Mouse (Mus musculus) c-Kit-positive CD71-positive TER-119-negative erythroid progenitor cells, embryonic 14.5 days (primary cell): ENCODE measurements around the gene Gng7.
"Not testable (repeated sequence)": the region's sequence is repeated elsewhere in the genome, so short reads cannot be mapped to it uniquely, and the experiment has no call there.

Experiments used
- DNase-seq: peaks from one replicate; pipeline ENCODE4 v3.0.0-alpha.2; 2013; ENCODE audit warnings: low read depth

Gng7 gene

DNA sequence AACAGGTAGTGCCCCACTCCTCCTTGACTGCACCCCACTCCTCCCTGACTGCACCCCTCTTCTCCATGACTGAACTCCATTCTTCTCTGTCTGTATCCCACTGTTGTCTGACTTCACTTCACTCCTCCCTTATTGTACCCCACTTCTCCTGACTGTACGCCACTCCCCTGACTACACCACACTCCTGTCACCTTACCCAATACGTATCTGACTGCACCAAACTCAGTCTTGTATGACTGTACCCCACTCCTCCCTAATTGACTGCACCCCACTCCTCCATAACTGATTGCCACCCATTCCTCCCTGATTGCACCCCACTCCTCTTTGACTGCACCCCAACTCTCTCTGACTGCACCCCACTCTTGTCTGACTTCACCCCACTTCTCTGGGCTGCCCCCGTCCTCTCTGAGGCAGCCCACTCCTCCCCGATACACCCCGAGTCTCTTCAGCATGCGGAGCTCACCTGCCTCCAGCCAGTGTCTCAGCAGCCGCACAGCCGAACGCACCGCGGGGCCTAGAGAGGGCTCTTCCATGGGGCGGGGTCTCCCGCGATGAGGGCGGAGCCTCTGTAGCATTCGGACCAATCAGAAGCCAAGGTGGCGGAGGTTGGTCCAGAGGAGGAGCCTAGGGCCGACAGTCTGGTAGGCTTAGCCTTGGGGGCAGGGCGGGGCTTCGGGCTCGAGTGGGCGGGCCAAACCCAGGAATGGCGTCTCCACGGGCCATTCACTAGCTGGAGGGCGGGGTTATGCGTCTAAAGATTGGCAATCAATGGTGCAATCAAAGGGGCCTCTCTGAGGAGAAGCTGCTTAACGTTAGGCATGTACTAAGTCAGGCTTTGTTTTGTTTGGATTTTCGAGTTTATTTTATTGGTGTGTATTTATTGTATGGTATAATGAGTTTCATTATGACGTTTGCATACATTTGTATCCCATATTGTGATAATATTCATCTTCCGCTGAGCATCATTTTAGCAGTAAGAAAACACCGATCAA is at the start of gene Gng7:
TSS of gene Gng7 (minus strand) at position 553 of the 992 bp plus-strand sequence.
- peak; percentile 95 for DNase-seq

- DNase-seq = not testable (repeated sequence)
Measured at GRCm38 (mm10) chr10:81064519-81064918, 49.8 kb upstream of the Gng7 start.

GRCm38 (mm10) chr10:81062710-81063109 is 48.0 kb upstream of the Gng7 start:
- DNase-seq = no peak

DNA sequence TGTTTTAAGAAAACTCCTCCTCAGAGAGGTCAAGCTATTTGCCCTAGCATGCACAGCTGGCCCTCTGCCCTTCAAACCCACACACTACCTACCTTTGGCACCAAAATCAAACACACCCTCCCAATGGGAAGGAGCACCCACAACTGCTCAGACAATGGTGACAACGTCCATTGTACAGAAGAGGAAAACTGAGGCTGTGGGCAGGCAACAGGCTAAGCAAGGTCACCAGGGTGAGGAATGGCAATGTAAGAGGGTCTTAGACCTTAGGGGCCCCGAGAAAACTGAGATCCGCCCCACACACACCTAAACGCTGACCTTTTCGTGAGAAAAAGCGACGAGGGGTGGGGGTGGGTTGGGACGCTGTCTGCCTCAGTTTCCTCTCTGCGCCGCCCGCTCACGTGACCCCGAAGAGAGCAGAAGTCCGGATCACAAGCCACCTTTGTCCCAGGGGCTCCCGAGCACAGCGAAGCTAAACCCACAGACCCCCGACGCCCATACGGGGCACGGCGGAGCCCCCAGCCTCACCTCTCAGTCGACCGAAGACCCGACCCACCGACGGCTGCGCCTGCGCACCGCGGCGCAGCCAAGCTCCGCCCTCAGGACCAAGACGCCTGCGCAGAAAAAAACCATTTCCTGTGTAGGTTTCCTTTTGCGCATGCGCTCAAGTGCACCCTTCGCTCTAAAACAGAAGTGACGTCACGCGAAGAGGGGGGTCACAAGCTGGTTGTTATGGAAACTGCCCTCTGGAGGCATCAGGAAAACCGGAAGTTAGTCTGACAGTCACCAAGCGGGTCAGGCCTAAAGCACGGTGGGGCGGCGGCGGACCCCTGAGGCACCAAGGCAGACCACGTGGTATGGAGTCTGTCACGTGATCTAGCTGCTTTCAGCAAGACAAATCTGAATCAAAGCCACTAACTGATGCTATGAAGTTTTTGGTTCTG is 45.1 kb upstream of the Gng7 start, which contains the start of gene Sgta:
TSS of gene Sgta (minus strand) at position 579 of the 941 bp plus-strand sequence.
- peak; percentile 98 for DNase-seq

DNA sequence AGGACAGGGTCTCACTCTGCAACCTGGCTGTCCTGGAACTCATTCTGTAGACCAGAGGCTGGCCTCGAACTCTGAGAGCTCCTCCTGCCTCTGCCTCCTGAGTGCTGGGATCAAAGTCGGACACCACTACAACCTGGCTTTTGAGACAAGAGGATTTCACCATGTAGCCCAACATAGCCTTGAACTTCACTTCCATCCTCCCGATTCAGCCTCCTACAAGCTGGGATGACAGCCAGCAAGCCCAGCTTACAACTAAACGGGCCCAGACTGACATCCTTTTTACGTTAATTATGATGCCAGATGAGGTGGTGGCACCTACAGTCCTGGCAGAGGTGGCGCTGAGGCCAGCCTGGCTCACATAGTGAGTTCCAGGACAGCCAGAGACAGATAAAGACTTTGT is 44.2 kb upstream of the Gng7 start:
- no peak for DNase-seq

DNA sequence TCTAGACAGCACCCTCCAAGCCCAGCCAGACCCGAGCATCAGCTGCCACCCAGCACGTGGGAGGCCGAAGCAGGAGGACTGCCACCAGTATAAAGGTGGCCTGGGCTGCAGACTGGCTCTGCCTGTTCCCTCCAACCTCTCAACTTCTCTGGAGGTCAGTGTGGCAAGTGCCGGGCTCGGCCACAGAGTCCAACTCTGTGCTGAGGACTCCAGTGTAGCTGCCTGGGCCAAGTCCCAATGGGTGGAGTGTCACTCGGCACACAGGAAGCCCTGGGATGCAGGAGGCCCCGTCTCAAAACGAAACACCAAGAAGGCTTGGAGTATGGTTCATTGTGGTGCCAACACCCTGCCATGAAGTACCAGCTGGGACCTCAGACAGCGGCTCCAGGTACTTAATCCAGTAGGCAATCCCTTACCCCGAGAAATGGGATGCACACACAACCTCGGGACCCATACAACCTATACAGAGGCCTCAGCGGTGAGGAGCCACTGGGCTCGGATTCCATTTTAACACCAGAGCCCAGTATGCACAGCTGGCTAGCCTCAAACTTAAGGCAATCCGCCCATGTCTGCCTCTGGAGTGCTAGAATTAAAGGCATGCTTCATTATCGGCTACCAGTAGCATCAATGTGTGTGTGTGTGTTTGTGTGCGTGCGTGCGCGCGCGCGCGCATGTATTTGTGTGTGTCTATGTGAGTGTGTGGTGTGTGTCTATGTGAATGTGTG is 42.8 kb upstream of the Gng7 start:
- DNase-seq = no peak

DNA sequence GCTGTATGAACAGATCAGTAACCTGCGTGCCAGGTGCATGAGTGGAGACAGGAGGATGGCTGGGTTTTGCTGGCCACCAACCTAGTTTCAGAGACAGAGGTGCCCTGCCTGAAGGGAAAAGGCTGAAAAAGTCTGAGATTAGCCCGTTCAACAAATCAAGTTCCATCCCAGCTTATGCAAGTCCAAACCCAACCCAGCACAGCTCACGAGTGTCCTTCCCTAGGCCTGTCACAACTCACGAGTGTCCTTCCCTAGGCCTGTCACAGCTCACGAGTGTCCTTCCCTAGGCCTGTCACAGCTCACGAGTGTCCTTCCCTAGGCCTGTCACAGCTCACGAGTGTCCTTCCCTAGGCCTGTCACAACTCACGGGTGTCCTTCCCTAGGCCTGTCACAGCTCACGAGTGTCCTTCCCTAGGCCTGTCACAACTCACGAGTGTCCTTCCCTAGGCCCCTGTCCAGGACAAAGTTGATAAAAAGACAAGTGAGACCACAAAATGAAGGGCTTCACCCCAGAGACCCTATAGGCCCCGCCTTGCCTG is 41.1 kb upstream of the Gng7 start:
- DNase-seq = not testable (repeated sequence)

DNA sequence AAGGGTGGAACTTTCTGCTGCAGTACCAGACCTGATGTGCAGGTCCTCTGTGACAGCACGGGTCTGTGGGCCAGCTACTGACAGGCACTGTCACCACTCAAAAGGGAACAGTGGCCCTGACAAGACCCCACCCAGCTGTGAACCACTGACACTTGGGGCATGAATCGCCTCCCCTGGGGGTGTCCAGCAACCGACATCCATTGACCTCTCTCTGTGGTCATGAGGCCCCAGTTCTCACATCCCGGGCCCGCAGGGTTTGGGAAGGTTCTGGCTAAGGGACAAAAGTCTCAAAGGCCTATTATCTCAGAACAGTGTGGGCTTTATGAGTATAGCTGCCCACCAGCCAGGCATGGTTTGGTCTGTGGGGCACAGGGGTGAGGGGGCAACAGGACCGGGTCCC is 40.4 kb upstream of the Gng7 start:
- DNase-seq = no peak

DNA sequence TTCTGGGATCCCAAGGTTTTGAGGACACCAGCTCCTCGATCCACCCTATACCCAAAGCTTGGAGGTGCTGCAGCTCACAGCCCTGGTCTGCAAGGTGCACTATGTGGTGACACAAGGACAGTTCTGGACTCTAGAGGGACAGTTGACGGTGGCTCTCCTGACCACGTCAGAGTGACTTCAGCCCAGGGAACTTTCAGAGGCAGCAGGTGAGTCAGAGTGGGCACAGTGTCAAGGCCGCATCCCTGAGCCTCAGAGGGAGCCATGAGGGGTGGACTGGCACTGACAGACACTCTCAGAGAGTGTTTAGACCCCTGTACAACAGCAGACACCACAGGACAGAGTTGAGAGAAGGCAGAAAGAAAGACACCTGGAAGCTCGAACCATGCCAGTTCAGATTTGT is 37.8 kb upstream of the Gng7 start:
- DNase-seq = no peak

DNA sequence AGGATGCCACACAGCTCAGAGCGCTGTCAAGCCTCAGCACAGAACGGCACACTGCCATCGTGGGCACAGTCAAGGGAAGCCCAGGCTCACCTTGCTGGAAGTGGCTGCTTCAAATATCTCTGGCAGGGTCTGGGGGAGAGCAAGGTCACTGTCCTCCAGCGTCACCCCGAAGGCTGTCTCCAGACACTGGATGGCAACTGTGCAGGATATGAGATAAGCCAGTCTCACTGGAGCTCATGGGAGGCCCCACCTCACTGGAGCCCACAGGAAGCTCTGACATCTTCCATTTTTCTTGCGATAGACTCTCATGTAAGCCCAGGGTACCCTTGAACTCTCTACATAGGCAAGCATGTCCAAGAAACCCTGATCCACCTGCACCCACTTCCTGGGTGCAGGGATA is 36.4 kb upstream of the Gng7 start:
- no peak for DNase-seq

DNA sequence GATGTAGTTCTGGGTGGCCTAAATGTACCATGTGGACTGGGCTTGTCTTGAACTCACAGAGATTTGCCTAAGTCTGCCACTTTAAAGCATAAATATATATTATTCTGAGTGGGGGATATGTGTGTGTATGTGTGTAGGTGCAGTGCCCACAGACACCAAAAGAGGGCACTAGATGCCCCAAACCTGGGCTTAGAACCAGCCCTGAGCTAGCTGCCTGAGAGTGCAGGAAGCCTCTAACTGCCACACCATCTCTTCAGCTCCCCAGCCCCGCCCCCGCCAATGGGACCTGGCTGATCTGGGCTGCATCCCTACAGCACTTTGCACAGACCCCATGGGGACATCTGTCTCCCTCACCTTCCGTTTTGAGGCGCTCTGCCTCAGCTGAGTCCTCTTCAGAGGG is 35.9 kb upstream of the Gng7 start:
- no peak for DNase-seq

- not testable (repeated sequence) for DNase-seq
Measured at GRCm38 (mm10) chr10:81045246-81045645, 30.5 kb upstream of the Gng7 start.

DNA sequence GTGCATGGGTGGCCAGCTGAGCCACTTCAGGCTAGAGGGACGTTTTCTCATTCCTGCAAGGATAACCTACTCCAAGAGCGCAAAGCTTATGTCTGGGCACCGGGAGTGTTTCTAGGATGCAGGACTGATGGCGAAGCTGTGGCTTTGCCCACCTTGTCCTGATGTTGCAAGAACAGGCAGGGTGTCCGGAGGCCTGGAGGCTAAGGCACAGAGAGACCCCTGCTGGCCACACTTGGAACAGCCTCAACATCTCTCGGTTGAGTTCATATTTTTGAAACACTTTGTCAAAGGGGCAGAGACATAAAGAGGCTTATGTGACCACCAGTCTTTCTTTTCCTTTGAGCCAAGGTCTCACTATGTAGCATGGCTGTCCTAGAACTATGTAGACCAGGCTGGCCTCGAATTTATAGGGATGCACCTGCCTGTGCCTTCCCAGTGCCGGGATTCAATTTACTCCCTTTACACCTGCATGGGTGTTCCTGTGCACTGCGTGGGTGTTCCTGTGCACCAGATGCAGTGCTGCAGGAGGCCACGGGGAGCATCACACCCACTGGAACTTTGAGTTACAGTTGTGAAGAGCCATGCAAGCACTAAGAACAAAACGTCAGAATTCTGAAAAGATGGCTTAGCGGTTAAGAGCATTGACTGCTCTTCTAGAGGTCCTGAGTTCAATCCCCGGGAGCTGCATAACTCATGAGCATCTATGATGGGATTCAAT is 26.9 kb upstream of the Gng7 start:
- DNase-seq = peak; percentile 48

DNA sequence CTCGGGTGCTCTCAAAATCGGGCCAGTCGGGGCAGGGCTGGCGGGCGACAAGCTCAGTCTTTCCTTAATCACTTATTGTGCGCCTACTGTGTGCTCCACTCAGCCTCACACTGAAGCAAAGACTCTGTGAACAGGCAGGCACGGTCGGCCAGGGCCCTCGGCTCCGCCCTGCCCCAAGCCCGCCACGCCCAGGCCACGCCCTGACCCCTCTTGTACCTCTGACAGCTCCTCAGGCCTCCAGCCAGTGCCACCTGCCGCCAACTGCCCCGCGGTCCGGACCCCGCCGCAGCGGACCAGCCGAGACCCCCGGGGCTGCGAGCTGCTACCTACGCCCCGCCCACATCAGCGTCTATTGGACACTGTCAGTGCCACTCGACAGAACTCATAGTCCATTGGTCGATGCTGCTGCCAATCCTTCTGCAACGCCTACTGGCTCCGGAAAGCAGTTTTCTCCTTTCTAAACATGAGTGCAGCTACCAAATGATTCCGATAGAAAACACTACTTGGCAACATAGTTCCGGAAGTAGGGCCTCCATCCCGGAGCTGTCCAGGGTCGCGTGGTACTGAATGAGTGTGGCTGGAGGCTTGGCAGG is 22.3 kb upstream of the Gng7 start, which contains the start of gene Slc39a3:
TSS of gene Slc39a3 (minus strand) at position 439 of the 593 bp plus-strand sequence.
- peak; percentile 97 for DNase-seq

DNA sequence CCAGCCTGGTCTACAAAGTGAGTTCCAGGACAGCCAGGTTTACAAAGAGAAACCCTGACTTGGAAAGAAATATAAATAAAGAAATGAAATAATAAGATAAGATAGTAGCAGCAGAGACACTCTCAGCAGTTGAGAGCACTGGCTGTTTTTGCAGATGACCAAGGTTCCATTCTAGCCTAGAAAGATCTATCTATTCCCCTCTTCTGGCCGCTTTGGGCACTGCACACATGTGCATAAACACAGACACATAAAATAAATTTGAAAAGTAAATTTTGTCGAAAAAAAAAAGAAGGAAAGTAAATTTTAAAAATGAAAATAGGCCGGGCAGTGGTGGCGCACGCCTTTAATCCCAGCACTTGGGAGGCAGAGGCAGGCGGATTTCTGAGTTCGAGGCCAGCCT is 21.5 kb upstream of the Gng7 start:
- DNase-seq = no peak

DNA sequence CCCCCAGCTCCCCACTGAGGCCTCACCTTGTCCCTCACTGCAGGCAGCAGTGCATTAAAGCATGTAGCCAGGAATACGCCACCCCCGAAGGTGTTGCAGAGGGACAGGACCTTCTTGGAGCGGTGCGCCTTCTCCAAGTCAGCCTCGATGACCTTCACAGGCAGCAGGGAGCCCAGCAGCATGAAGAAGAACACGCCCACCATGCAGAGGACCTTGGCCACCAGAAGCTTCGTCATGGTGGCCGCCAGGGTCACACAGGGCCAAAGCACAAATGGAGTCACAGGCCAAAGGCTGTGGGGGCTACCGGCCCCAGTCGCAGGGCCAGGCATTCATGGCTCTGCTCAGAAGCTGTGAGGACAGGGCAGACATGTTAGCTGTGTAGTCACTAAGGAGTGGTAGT is 18.8 kb upstream of the Gng7 start:
- DNase-seq = no peak

DNA sequence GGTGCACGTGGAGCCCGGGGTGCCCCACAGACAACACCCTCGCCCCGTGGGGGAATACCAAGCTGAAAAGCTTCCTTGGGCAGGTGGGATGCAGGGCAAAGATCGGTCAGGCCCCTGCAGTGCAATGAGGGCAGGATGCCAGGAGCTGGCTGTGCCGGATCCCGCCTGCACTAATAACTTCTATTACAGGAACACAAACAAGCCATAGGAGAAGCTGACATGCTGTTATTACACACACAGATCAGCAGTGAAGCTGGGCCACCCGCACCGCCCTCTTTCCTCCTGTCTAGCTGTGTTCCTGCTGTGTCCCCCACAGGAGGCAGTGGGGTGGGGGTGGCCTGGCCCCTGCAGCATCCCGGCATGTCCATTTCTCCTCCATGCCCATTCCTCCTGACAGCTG is 14.3 kb upstream of the Gng7 start:
- DNase-seq = no peak

DNA sequence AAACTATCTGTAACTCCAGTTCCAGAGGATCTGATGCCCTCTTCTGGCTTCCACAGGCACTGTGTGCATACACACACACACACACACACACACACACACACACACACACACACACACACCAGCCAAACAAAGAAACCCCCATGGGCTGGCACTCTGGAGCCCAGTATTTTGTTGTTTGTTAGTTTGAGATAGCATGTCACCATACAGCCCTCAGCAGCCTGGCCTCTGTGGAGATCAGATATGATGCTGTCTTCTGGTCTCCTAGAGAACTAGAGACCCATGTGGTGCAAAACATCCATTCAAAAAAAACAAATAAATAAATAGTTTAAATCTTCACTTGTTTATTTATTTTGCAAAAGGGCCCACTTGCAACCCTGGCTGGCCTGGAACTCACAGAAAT is 13.5 kb upstream of the Gng7 start:
- DNase-seq = no peak

DNA sequence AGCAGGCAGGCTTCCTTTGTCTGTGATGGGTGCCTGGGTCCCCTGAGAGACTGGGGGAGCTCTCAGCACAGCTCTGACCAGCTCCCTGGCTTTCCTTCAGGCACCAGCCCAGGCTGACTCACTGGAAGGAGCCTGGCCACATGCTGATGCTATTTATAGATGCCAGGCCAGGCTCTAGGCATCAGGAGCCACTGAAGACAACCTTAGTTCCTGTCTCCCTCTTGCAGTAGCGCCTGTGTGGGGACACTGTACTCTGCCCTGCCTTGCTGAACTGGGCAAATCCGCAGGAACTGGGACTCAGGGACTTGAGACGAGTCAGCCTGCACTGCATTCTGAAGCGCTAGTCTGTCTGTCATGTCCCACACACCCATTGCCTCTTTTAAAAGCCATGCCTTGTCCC is 12.6 kb upstream of the Gng7 start:
- no peak for DNase-seq

GRCm38 (mm10) chr10:81026857-81027256 is 12.1 kb upstream of the Gng7 start:
- DNase-seq = no peak
